Comparison of ENCODE assay signal across 21 mouse cellular contexts in genomic region chr15:81047497-81047896, GRCm38 (mm10).
DNase-seq lines count a peak whose midpoint lies in the region; ATAC-seq lines count a peak whose summit lies in the region.
"Had no signal": no experiment of that assay in that cellular context is flagged by ENCODE, and none has a peak within 500 bp of the region (broad histone marks: within the 10 kb centered on the region; RNA-seq: fewer than 3 reads in every experiment).

No protein-coding gene starts in this region.

- H3K4me1 ChIP-seq in embryonic facial prominence, embryonic 11.5 days (ENCODE audit: control insufficient read depth, insufficient read depth, low read length) = no peaks in the 10 kb centered on the region; the same call in 1 of the 2 replicates
- peaks cover 29% of the 10 kb centered on the region for H3K4me1 ChIP-seq in embryonic facial prominence, embryonic 10.5 days
- H3K4me1 ChIP-seq in neural tube, embryonic 13.5 days (replicated peaks) = peaks cover 13% of the 10 kb centered on the region
- peaks cover 38% of the 10 kb centered on the region for H3K4me1 ChIP-seq in liver, embryonic 11.5 days (replicated peaks; ENCODE audit: control insufficient read depth, insufficient read depth, low read length)
- peaks cover 14% of the 10 kb centered on the region for H3K4me1 ChIP-seq in neural tube, embryonic 15.5 days

- H3K9me3 ChIP-seq in embryonic facial prominence, embryonic 11.5 days (replicated peaks; ENCODE audit: control insufficient read depth, low read length) = no peaks in the 10 kb centered on the region
- H3K9me3 ChIP-seq in embryonic facial prominence, embryonic 10.5 days = no peaks in the 10 kb centered on the region
- H3K9me3 ChIP-seq in neural tube, embryonic 13.5 days = no peaks in the 10 kb centered on the region
- no peaks in the 10 kb centered on the region for H3K9me3 ChIP-seq in liver, embryonic 11.5 days (ENCODE audit: control insufficient read depth, low read length)
- no peaks in the 10 kb centered on the region for H3K9me3 ChIP-seq in neural tube, embryonic 15.5 days (replicated peaks)
- H3K9me3 ChIP-seq: heart, embryonic 15.5 days; limb, embryonic 15.5 days had no signal

- H3K27ac ChIP-seq in embryonic facial prominence, embryonic 11.5 days (replicated peaks; ENCODE audit: low read depth, low read length) = no peak overlapping the region
- H3K27ac ChIP-seq in embryonic facial prominence, embryonic 10.5 days (replicated peaks) = no peak overlapping the region
- no peak overlapping the region; the same call in 1 of the 2 replicates for H3K27ac ChIP-seq in neural tube, embryonic 13.5 days (replicated peaks)
- no peak overlapping the region for H3K27ac ChIP-seq in liver, embryonic 11.5 days (ENCODE audit: low read depth, low read length)
- peak overlapping the region; percentile 23; the same call in 1 of the 2 replicates for H3K27ac ChIP-seq in neural tube, embryonic 15.5 days (replicated peaks)
- H3K27ac ChIP-seq: heart, embryonic 15.5 days; hindbrain, embryonic 14.5 days; kidney, postnatal 0 days; limb, embryonic 15.5 days had no signal

- no peak for ATAC-seq in embryonic facial prominence, embryonic 11.5 days (replicated peaks; ENCODE audit: insufficient number of reproducible peaks, low FRiP score, low TSS enrichment, low read depth)
- no peak for ATAC-seq in neural tube, embryonic 13.5 days (ENCODE audit: low read depth)
- ATAC-seq in liver, embryonic 11.5 days (replicated peaks; ENCODE audit: low FRiP score) = peak; percentile 89
- ATAC-seq in neural tube, embryonic 15.5 days (ENCODE audit: low FRiP score) = no peak
- ATAC-seq: forebrain, postnatal 0 days; intestine, embryonic 16.5 days had no signal

- WGBS in embryonic facial prominence, embryonic 11.5 days = 47% methylated on average over 10 of the region's 10 CpGs
- 51% methylated on average over 10 of the region's 10 CpGs for WGBS in embryonic facial prominence, embryonic 10.5 days
- 56% methylated on average over 10 of the region's 10 CpGs for WGBS in neural tube, embryonic 13.5 days
- WGBS in liver, embryonic 11.5 days = 12% methylated on average over 10 of the region's 10 CpGs
- WGBS in neural tube, embryonic 15.5 days = 53% methylated on average over 10 of the region's 10 CpGs

- no peaks in the 10 kb centered on the region for H3K27me3 ChIP-seq in embryonic facial prominence, embryonic 11.5 days (ENCODE audit: control insufficient read depth, insufficient read depth, low read length)
- no peaks in the 10 kb centered on the region for H3K27me3 ChIP-seq in embryonic facial prominence, embryonic 10.5 days (replicated peaks; ENCODE audit: low read depth, poor library complexity, severe bottlenecking)
- no peaks in the 10 kb centered on the region for H3K27me3 ChIP-seq in neural tube, embryonic 13.5 days
- no peaks in the 10 kb centered on the region for H3K27me3 ChIP-seq in liver, embryonic 11.5 days (replicated peaks; ENCODE audit: control insufficient read depth, insufficient read depth, low read length)
- H3K27me3 ChIP-seq in neural tube, embryonic 15.5 days (replicated peaks) = no peaks in the 10 kb centered on the region
- H3K27me3 ChIP-seq: heart, embryonic 15.5 days; limb, embryonic 15.5 days had no signal

- H3K9ac ChIP-seq in embryonic facial prominence, embryonic 11.5 days (replicated peaks; ENCODE audit: low read length) = no peak overlapping the region
- H3K9ac ChIP-seq in neural tube, embryonic 13.5 days = peak overlapping the region; percentile 31; the same call in 1 of the 2 replicates
- no peak overlapping the region for H3K9ac ChIP-seq in liver, embryonic 11.5 days (ENCODE audit: low read depth, low read length)
- H3K9ac ChIP-seq in neural tube, embryonic 15.5 days (replicated peaks) = no peak overlapping the region; the same call in 1 of the 2 replicates
- H3K9ac ChIP-seq: forebrain, postnatal 0 days; heart, embryonic 15.5 days; hindbrain, embryonic 14.5 days; limb, embryonic 15.5 days had no signal

- H3K36me3 ChIP-seq in embryonic facial prominence, embryonic 11.5 days (replicated peaks; ENCODE audit: control insufficient read depth, insufficient read depth, low read depth, low read length) = no peaks in the 10 kb centered on the region
- H3K36me3 ChIP-seq in embryonic facial prominence, embryonic 10.5 days (replicated peaks) = peaks cover 21% of the 10 kb centered on the region
- H3K36me3 ChIP-seq in neural tube, embryonic 13.5 days = peaks cover 7% of the 10 kb centered on the region
- no peaks in the 10 kb centered on the region for H3K36me3 ChIP-seq in liver, embryonic 11.5 days (ENCODE audit: control insufficient read depth, insufficient read depth, low read length)
- H3K36me3 ChIP-seq in neural tube, embryonic 15.5 days = no peaks in the 10 kb centered on the region; the same call in 1 of the 2 replicates
- H3K36me3 ChIP-seq: heart, embryonic 15.5 days had no signal

- peak; percentile 7 for DNase-seq in embryonic facial prominence, embryonic 11.5 days (ENCODE audit: low spot score)
- no peak for DNase-seq in embryonic facial prominence, embryonic 10.5 days (ENCODE audit: low spot score)
- DNase-seq in neural tube, embryonic 10.5 days (ENCODE audit: extremely low spot score, low spot score) = no peak
- DNase-seq in liver, embryonic 11.5 days (ENCODE audit: low spot score) = peak; percentile 54
- DNase-seq in adrenal gland, postnatal 36 days = no peak
- no peak for DNase-seq in spleen, adult 18-20 months
- DNase-seq: adrenal gland, adult 8-10 months; cerebellum, adult 9-11 months; forebrain, postnatal 0 days; gastrocnemius, postnatal 14 days; lung, postnatal 14 days; midbrain, embryonic 14.5 days; thymus, postnatal 25 days had no signal

- no peak overlapping the region for H3K4me2 ChIP-seq in embryonic facial prominence, embryonic 11.5 days (ENCODE audit: low read depth, low read length)
- no peak overlapping the region for H3K4me2 ChIP-seq in neural tube, embryonic 13.5 days
- peak overlapping the region; percentile 22; the same call in 1 of the 2 replicates for H3K4me2 ChIP-seq in liver, embryonic 11.5 days
- no peak overlapping the region for H3K4me2 ChIP-seq in neural tube, embryonic 15.5 days
- H3K4me2 ChIP-seq: heart, embryonic 15.5 days; hindbrain, embryonic 14.5 days; limb, embryonic 15.5 days had no signal

- H3K4me3 ChIP-seq in embryonic facial prominence, embryonic 11.5 days (ENCODE audit: low read depth, low read length) = no peak overlapping the region
- no peak overlapping the region for H3K4me3 ChIP-seq in embryonic facial prominence, embryonic 10.5 days
- H3K4me3 ChIP-seq in neural tube, embryonic 13.5 days = no peak overlapping the region
- no peak overlapping the region for H3K4me3 ChIP-seq in liver, embryonic 11.5 days (ENCODE audit: low read depth, low read length)
- no peak overlapping the region for H3K4me3 ChIP-seq in neural tube, embryonic 15.5 days (replicated peaks)
- H3K4me3 ChIP-seq: erythroblast, embryonic 14.5 days; heart, embryonic 15.5 days; limb, embryonic 15.5 days had no signal

Comparison
In these comparisons a context has a peak if more than half of its experiments do, and no peak if none do; other contexts are left out.
1. DNase-seq: peak in embryonic facial prominence, embryonic 11.5 days (single experiment) and liver, embryonic 11.5 days (single experiment); none in embryonic facial prominence, embryonic 10.5 days (single experiment), neural tube, embryonic 10.5 days (single experiment), adrenal gland, postnatal 36 days (0 of 2) and spleen, adult 18-20 months (0 of 2).